Mouse (Mus musculus) stomach, postnatal 0 days (tissue): ENCODE data around the gene Prdm16.

Experiments
- CTCF ChIP-seq: IDR thresholded peaks from 2 replicates; pipeline ENCODE4 v1.5.1; 2016; ENCODE audit warnings: antibody characterized with exemption, low read depth, mild to moderate bottlenecking, moderate library complexity
- EP300 ChIP-seq: optimal IDR thresholded peaks from 2 replicates; pipeline ENCODE3; 2016; ENCODE audit warnings: antibody characterized with exemption

DNA sequence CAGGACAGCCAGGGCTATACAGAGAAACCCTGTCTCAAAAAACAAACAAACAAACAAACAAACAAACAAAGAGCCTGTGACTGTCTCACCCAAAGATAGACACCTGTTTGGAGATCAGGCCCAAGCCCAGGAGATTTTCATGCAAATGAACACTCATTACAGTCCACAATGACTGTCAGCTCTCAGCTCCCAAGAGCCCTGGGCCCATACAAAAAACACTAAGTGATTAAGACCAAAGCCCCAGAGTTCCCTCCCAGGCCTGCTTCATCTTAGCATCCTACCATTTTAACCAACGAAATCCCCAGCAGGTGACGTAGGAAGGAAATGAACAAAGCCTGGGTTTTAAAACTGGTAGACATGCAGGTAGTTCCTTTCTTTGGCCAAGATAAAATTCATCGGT lies 275.8 kb downstream of the Prdm16 start:
- TF ChIP-seq EP300 (no peak), CTCF (no peak)
